Mouse (Mus musculus): ENCODE data around the gene Tollip. TPM values are rescaled to one million over a fixed set of nuclear protein-coding genes. Genes with fewer than 3 reads are reported as not detected.

Tollip gene
- polyA plus RNA-seq, 1 experiment from 2014 or later, result 47.5 TPM

DNA sequence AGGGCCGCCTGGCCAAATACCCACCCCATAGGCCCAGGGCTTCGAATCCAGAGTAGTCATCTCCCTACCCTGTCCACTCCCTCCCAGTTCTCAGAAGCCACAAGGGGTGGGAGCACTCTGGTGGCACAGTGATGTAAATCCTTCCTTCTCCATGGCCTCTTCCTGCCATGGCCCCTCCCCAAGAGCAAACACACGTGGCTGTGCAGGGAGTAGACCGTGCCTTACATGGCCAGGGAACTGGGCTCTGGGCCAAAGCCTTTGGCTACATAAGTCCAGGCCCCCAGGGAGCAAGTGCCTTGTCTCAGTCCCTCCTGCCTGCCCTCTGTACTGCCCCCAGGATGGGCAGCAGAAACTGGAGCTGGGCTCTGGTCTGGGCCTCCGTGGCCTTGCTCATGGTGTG is 79.5 kb downstream of the Tollip start, which contains the start of gene Muc5b:
Muc5b (plus strand) TSS at position 292 of the 400 bp plus-strand sequence.
- Histone ChIP-seq H3K36me3 (no peaks in the 10 kb centered on the region), H3K4me1 (no peaks in the 10 kb centered on the region), H3K27me3 (0 out of 2 replicates have a peak, but pooled peaks cover 3% of the 10 kb centered on the region), H3K9me3 (no peaks in the 10 kb centered on the region), H3K27ac (no peak within 1 kb of the TSS), H3K9ac (no peak within 1 kb of the TSS), H3K4me2 (no peak within 1 kb of the TSS), H3K4me3 (no peak within 1 kb of the TSS)
- no peak for ATAC-seq (ENCODE audit: insufficient number of reproducible peaks, low FRiP score, low TSS enrichment, low read depth)
- WGBS, result 62% methylated on average over 5 of the region's 5 CpGs

DNA sequence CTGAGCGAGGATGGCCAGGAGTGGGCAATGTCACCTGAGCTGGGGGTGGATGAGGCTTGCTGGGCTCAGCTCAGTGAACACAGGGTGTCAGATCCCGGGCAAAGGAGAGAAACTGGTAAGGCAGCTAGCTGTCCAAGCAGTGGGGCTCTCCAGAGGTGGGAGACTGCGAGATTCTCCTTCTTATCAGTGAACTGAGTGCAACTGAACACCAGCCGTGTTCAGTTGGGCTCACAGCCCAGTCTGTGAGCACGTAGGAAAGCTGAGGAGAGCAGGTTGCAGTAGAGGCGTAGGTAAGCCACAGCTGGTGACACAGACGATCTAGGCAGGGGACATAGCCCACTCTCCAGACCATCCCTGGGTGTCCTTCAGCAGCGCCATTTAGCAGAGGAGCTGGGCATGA is 81.9 kb downstream of the Tollip start:
- Histone ChIP-seq H3K27ac (no peak overlapping the region), H3K9me3 (no peaks in the 10 kb centered on the region), H3K36me3 (no peaks in the 10 kb centered on the region), H3K9ac (no peak overlapping the region), H3K4me2 (no peak overlapping the region), H3K4me1 (no peaks in the 10 kb centered on the region), H3K4me3 (no peak overlapping the region), H3K27me3 (no peaks in the 10 kb centered on the region)
- ATAC-seq (ENCODE audit: insufficient number of reproducible peaks, low FRiP score, low TSS enrichment, low read depth), result no peak
- WGBS, result 75% methylated on average over 8 of the region's 8 CpGs

DNA sequence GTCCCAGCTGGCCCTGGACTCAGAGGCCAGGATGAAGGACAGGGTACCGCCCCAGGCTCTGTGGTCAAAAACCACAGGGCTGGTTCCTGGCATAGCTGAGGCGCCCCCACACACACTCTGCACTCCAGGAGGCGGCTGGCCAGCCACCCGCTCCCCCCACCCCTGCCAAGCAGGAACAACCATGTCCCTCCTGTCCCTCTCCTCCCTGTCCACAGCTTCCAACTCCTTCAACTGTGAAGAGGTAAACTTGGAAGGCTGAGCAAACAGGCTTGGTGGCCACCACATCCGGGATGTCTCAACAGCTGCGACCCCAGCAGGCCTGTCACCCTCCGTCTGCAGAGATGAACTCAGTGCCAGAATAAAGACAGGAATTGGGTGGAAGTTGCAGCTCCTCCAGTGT is 82.4 kb downstream of the Tollip start:
- no peaks in the 10 kb centered on the region for H3K4me1 ChIP-seq
- H3K4me3 ChIP-seq, result no peak overlapping the region
- H3K4me2 ChIP-seq, result no peak overlapping the region
- no peak for ATAC-seq (ENCODE audit: insufficient number of reproducible peaks, low FRiP score, low TSS enrichment, low read depth)
- no peaks in the 10 kb centered on the region for H3K9me3 ChIP-seq
- no peaks in the 10 kb centered on the region for H3K36me3 ChIP-seq
- WGBS, result 76% methylated on average over 7 of the region's 7 CpGs
- no peaks in the 10 kb centered on the region for H3K27me3 ChIP-seq
- H3K9ac ChIP-seq, result no peak overlapping the region
- H3K27ac ChIP-seq, result no peak overlapping the region

Other genes with a start within 250 kb of the Tollip start
- 0.19 and 0.26 TPM in 2 replicates for gene Muc2, start 228.2 kb downstream of the Tollip start, polyA plus RNA-seq (2015; fragmentation: Nextera tagmentation; extraction: Ambion mirVana)
- 0.01 TPM in 1 of 2 replicates, not detected in the other for gene Muc5ac, start 129.5 kb downstream of the Tollip start, polyA plus RNA-seq (2015; fragmentation: Nextera tagmentation; extraction: Ambion mirVana)
- gene Muc5b, start 79.4 kb downstream of the Tollip start, polyA plus RNA-seq (2015; fragmentation: Nextera tagmentation; extraction: Ambion mirVana), result 0.02 and 0.03 TPM in 2 replicates
- gene Brsk2, start 31.2 kb upstream of the Tollip start, polyA plus RNA-seq (2015; fragmentation: Nextera tagmentation; extraction: Ambion mirVana), result 0.55 and 0.95 TPM in 2 replicates
- 78.2 and 82.2 TPM in 2 replicates for gene Mob2, start 142.6 kb upstream of the Tollip start, polyA plus RNA-seq (2015; fragmentation: Nextera tagmentation; extraction: Ambion mirVana)
- gene Dusp8, start 177.3 kb upstream of the Tollip start, polyA plus RNA-seq (2015; fragmentation: Nextera tagmentation; extraction: Ambion mirVana), result 5.5 and 6.9 TPM in 2 replicates
- not detected in 2 replicates for gene Gm45618, start 202.2 kb upstream of the Tollip start, polyA plus RNA-seq (2015; fragmentation: Nextera tagmentation; extraction: Ambion mirVana)
- gene Gm39115, start 217.5 kb upstream of the Tollip start, polyA plus RNA-seq (2015; fragmentation: Nextera tagmentation; extraction: Ambion mirVana), result not detected in 2 replicates
- gene Gm45337, start 226.1 kb upstream of the Tollip start, polyA plus RNA-seq (2015; fragmentation: Nextera tagmentation; extraction: Ambion mirVana), result not detected in 2 replicates
- gene Gm29735, start 238.6 kb upstream of the Tollip start, polyA plus RNA-seq (2015; fragmentation: Nextera tagmentation; extraction: Ambion mirVana), result not detected in 2 replicates
- not detected in 2 replicates for gene Gm4553, start 247.2 kb upstream of the Tollip start, polyA plus RNA-seq (2015; fragmentation: Nextera tagmentation; extraction: Ambion mirVana)

All from limb, embryonic 15.5 days (tissue).